Mouse (Mus musculus): ENCODE data around the gene Smim13. TPM values are rescaled to one million over a fixed set of nuclear protein-coding genes. Genes with fewer than 3 reads are reported as not detected.
A peak's percentile ranks its signal among the peaks of the same experiment; 100 is the strongest.
"Not testable (repeated sequence)": the region's sequence is repeated elsewhere in the genome, so short reads cannot be mapped to it uniquely, and the experiment has no call there.

The Smim13 gene
- polyA plus RNA-seq, 1 experiment from 2014 or later = 10.0 TPM

GRCm38 (mm10) chr13:41252141-41252540 lies 2.5 kb downstream of the Smim13 start:
- 68% methylated on average over 6 of the region's 6 CpGs for WGBS
- H3K27ac ChIP-seq (ENCODE audit: low read length) = no peak overlapping the region
- H3K4me1 ChIP-seq (ENCODE audit: insufficient read depth, low read length) = peaks cover 10% of the 10 kb centered on the region
- H3K4me3 ChIP-seq (ENCODE audit: low read length) = no peak overlapping the region
- no peak for ATAC-seq (ENCODE audit: low FRiP score, low TSS enrichment)
- no peaks in the 10 kb centered on the region for H3K36me3 ChIP-seq (ENCODE audit: insufficient read depth, low read length)
- H3K9ac ChIP-seq (replicated peaks; ENCODE audit: low read length) = no peak overlapping the region
- H3K9me3 ChIP-seq (ENCODE audit: low read length) = no peaks in the 10 kb centered on the region
- H3K27me3 ChIP-seq (ENCODE audit: insufficient read depth, low read length) = no peaks in the 10 kb centered on the region
- no peak overlapping the region for H3K4me2 ChIP-seq (replicated peaks; ENCODE audit: low read depth, low read length)

GRCm38 (mm10) chr13:41252736-41253135 lies 3.1 kb downstream of the Smim13 start:
- H3K27ac ChIP-seq (ENCODE audit: low read length) = no peak overlapping the region
- H3K9ac ChIP-seq (replicated peaks; ENCODE audit: low read length) = no peak overlapping the region
- WGBS = 91% methylated on average over 7 of the region's 7 CpGs
- H3K4me3 ChIP-seq (ENCODE audit: low read length) = no peak overlapping the region
- no peaks in the 10 kb centered on the region for H3K27me3 ChIP-seq (ENCODE audit: insufficient read depth, low read length)
- no peaks in the 10 kb centered on the region for H3K36me3 ChIP-seq (ENCODE audit: insufficient read depth, low read length)
- no peak overlapping the region for H3K4me2 ChIP-seq (replicated peaks; ENCODE audit: low read depth, low read length)
- no peak for ATAC-seq (ENCODE audit: low FRiP score, low TSS enrichment)
- H3K9me3 ChIP-seq (ENCODE audit: low read length) = no peaks in the 10 kb centered on the region
- peaks cover 10% of the 10 kb centered on the region for H3K4me1 ChIP-seq (ENCODE audit: insufficient read depth, low read length)

GRCm38 (mm10) chr13:41256126-41256525 lies 6.5 kb downstream of the Smim13 start:
- no peaks in the 10 kb centered on the region for H3K9me3 ChIP-seq (ENCODE audit: low read length)
- peaks cover 3% of the 10 kb centered on the region; the same call in 1 of the 2 replicates for H3K4me1 ChIP-seq (ENCODE audit: insufficient read depth, low read length)
- no peaks in the 10 kb centered on the region for H3K27me3 ChIP-seq (ENCODE audit: insufficient read depth, low read length)
- no peak for ATAC-seq (ENCODE audit: low FRiP score, low TSS enrichment)
- H3K36me3 ChIP-seq (ENCODE audit: insufficient read depth, low read length) = no peaks in the 10 kb centered on the region
- 85% methylated on average over 5 of the region's 5 CpGs for WGBS
- H3K9ac ChIP-seq (replicated peaks; ENCODE audit: low read length) = no peak overlapping the region
- no peak overlapping the region for H3K4me2 ChIP-seq (replicated peaks; ENCODE audit: low read depth, low read length)
- H3K27ac ChIP-seq (ENCODE audit: low read length) = no peak overlapping the region
- H3K4me3 ChIP-seq (ENCODE audit: low read length) = no peak overlapping the region

GRCm38 (mm10) chr13:41256962-41257361 lies 7.3 kb downstream of the Smim13 start:
- Histone ChIP-seq H3K9ac (replicated peaks; ENCODE audit: low read length) (no peak overlapping the region), H3K27ac (ENCODE audit: low read length) (no peak overlapping the region), H3K4me2 (replicated peaks; ENCODE audit: low read depth, low read length) (no peak overlapping the region), H3K4me3 (ENCODE audit: low read length) (no peak overlapping the region), H3K27me3 (ENCODE audit: insufficient read depth, low read length) (no peaks in the 10 kb centered on the region), H3K4me1 (ENCODE audit: insufficient read depth, low read length) (no peaks in the 10 kb centered on the region), H3K36me3 (ENCODE audit: insufficient read depth, low read length) (no peaks in the 10 kb centered on the region), H3K9me3 (ENCODE audit: low read length) (no peaks in the 10 kb centered on the region)
- WGBS = 94% methylated on average over 3 of the region's 3 CpGs
- ATAC-seq (ENCODE audit: low FRiP score, low TSS enrichment) = no peak

- WGBS = 86% methylated on average over 4 of the region's 4 CpGs
- ATAC-seq (ENCODE audit: low FRiP score, low TSS enrichment) = no peak
- Histone ChIP-seq H3K4me1 (ENCODE audit: insufficient read depth, low read length) (no peaks in the 10 kb centered on the region), H3K9me3 (ENCODE audit: low read length) (0 out of 2 replicates have a peak, but pooled peaks cover 3% of the 10 kb centered on the region), H3K9ac (replicated peaks; ENCODE audit: low read length) (no peak overlapping the region), H3K4me3 (ENCODE audit: low read length) (no peak overlapping the region), H3K4me2 (replicated peaks; ENCODE audit: low read depth, low read length) (no peak overlapping the region), H3K27ac (ENCODE audit: low read length) (no peak overlapping the region), H3K27me3 (ENCODE audit: insufficient read depth, low read length) (no peaks in the 10 kb centered on the region), H3K36me3 (ENCODE audit: insufficient read depth, low read length) (no peaks in the 10 kb centered on the region)
These were observed 8.2 kb downstream of the Smim13 start for GRCm38 (mm10) chr13:41257851-41258250.

- H3K4me1 ChIP-seq (ENCODE audit: insufficient read depth, low read length); H3K9ac ChIP-seq (replicated peaks; ENCODE audit: low read length); ATAC-seq (ENCODE audit: low FRiP score, low TSS enrichment); H3K27me3 ChIP-seq (ENCODE audit: insufficient read depth, low read length); H3K36me3 ChIP-seq (ENCODE audit: insufficient read depth, low read length); H3K27ac ChIP-seq (ENCODE audit: low read length); H3K4me3 ChIP-seq (ENCODE audit: low read length); H3K4me2 ChIP-seq (replicated peaks; ENCODE audit: low read depth, low read length): not testable (repeated sequence)
- 95% methylated on average over 8 of the region's 8 CpGs for WGBS
- peaks cover 11% of the 10 kb centered on the region; the same call in 1 of the 2 replicates for H3K9me3 ChIP-seq (ENCODE audit: low read length)
These were observed 12.0 kb downstream of the Smim13 start for GRCm38 (mm10) chr13:41261617-41262016.

GRCm38 (mm10) chr13:41263304-41264006 lies 13.8 kb downstream of the Smim13 start:
- Histone ChIP-seq H3K27ac (ENCODE audit: low read length) (no peak overlapping the region), H3K27me3 (ENCODE audit: insufficient read depth, low read length) (no peaks in the 10 kb centered on the region), H3K4me1 (ENCODE audit: insufficient read depth, low read length) (peaks cover 6% of the 10 kb centered on the region; the same call in 1 of the 2 replicates), H3K9ac (replicated peaks; ENCODE audit: low read length) (no peak overlapping the region), H3K4me2 (replicated peaks; ENCODE audit: low read depth, low read length) (no peak overlapping the region), H3K9me3 (ENCODE audit: low read length) (peaks cover 11% of the 10 kb centered on the region; the same call in 1 of the 2 replicates), H3K4me3 (ENCODE audit: low read length) (no peak overlapping the region), H3K36me3 (ENCODE audit: insufficient read depth, low read length) (no peaks in the 10 kb centered on the region)
- WGBS = 54% methylated on average over 4 of the region's 5 CpGs
- no peak for ATAC-seq (ENCODE audit: low FRiP score, low TSS enrichment)

GRCm38 (mm10) chr13:41267827-41268408 lies 18.3 kb downstream of the Smim13 start:
- WGBS = 32% methylated on average over 7 of the region's 7 CpGs
- ATAC-seq (ENCODE audit: low FRiP score, low TSS enrichment) = peak; percentile 61; the same call in 1 of the 2 replicates
- Histone ChIP-seq H3K9ac (replicated peaks; ENCODE audit: low read length) (no peak overlapping the region), H3K36me3 (ENCODE audit: insufficient read depth, low read length) (no peaks in the 10 kb centered on the region), H3K4me2 (replicated peaks; ENCODE audit: low read depth, low read length) (no peak overlapping the region), H3K4me1 (ENCODE audit: insufficient read depth, low read length) (peaks cover 6% of the 10 kb centered on the region; the same call in 1 of the 2 replicates), H3K27me3 (ENCODE audit: insufficient read depth, low read length) (no peaks in the 10 kb centered on the region), H3K27ac (ENCODE audit: low read length) (no peak overlapping the region), H3K9me3 (ENCODE audit: low read length) (peaks cover 8% of the 10 kb centered on the region; the same call in 1 of the 2 replicates), H3K4me3 (ENCODE audit: low read length) (no peak overlapping the region)

GRCm38 (mm10) chr13:41273927-41274650 lies 24.4 kb downstream of the Smim13 start, which contains the start of gene Gm17364:
Gene Gm17364, minus strand, starts transcription at chr13:41273977.
- Histone ChIP-seq H3K36me3 (ENCODE audit: insufficient read depth, low read length) (no peaks in the 10 kb centered on the region), H3K9me3 (ENCODE audit: low read length) (peaks cover 3% of the 10 kb centered on the region; the same call in 1 of the 2 replicates), H3K4me1 (ENCODE audit: insufficient read depth, low read length) (no peaks in the 10 kb centered on the region), H3K4me2 (replicated peaks; ENCODE audit: low read depth, low read length) (no peak within 1 kb of the TSS), H3K9ac (replicated peaks; ENCODE audit: low read length) (no peak within 1 kb of the TSS), H3K27ac (ENCODE audit: low read length) (no peak within 1 kb of the TSS), H3K27me3 (ENCODE audit: insufficient read depth, low read length) (no peaks in the 10 kb centered on the region), H3K4me3 (ENCODE audit: low read length) (no peak within 1 kb of the TSS)
- no peak for ATAC-seq (ENCODE audit: low FRiP score, low TSS enrichment)
- 92% methylated on average over 10 of the region's 10 CpGs for WGBS
